Mouse (Mus musculus): ENCODE measurements around the gene Gm6367.
"Not testable (repeated sequence)": the region's sequence is repeated elsewhere in the genome, so short reads cannot be mapped to it uniquely, and the experiment has no call there.

Gm6367 gene

DNA sequence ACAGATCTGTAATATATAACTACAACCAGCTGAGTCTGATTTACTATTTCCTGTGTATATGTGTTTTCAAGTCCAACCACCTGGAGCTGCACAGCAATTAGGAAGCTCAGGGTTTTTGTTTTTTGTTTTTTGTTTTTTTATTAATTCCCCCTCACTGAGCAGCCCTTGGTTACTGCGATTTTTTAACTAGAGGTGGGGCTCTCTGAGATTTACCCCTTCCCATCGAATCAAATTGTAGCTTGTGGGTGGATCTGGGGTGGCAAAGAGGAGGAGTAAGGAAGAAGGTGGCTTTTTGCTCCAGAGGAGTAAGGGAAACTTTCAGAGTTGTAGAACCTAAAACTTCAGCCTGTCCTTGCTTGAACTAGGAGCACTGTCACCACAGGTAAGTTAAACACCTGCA is at the start of gene Gm6367:
Gene Gm6367, plus strand, starts transcription at position 301 of the 400 bp plus-strand sequence.
- DNase-seq (ENCODE audit: low spot score in 2 of 2): not testable (repeated sequence)

Measured in thymus, postnatal 10 days (tissue).